Mouse (Mus musculus): Measurements from ENCODE around the gene Il18rap.

GRCm38 (mm10) chr1:40499708-40500107 lies 15.5 kb upstream of the Il18rap start:
- TF ChIP-seq CTCF (IDR thresholded peaks at IDR 0.05; ENCODE audit: borderline replicate concordance, insufficient read depth, low read length) (no peak), POLR2A (IDR thresholded peaks at IDR 0.05; ENCODE audit: low read depth, low read length) (no peak)

Data from embryonic fibroblast, embryonic 13.5 days (primary cell).